Mouse (Mus musculus): ENCODE results near the gene Rbpms2. TPM values are rescaled to one million over a fixed set of nuclear protein-coding genes. Genes with fewer than 3 reads are reported as not detected.
"Not testable (repeated sequence)": the region's sequence is repeated elsewhere in the genome, so short reads cannot be mapped to it uniquely, and the experiment has no call there.

Rbpms2 gene
- polyA plus RNA-seq, 1 experiment: 162 TPM

GRCm38 (mm10) chr9:65682183-65682582 lies 52.7 kb downstream of the Rbpms2 start:
- Histone ChIP-seq H3K27me3 (ENCODE audit: control insufficient read depth, insufficient read depth, low read length, poor library complexity, severe bottlenecking) (no peaks in the 10 kb centered on the region; the same call in 1 of the 2 replicates), H3K9me3 (replicated peaks; ENCODE audit: control insufficient read depth, insufficient read depth, low read length, poor library complexity, severe bottlenecking) (no peaks in the 10 kb centered on the region), H3K9ac (ENCODE audit: low read depth, poor library complexity, severe bottlenecking) (0 out of 2 replicates have a peak overlapping the region, but pooled peaks have one; percentile 38), H3K4me3 (ENCODE audit: low read depth, low read length) (no peak overlapping the region), H3K4me1 (ENCODE audit: control insufficient read depth, insufficient read depth, low read length) (peaks cover 2% of the 10 kb centered on the region), H3K36me3 (ENCODE audit: control insufficient read depth, insufficient read depth, low read length, poor library complexity, severe bottlenecking) (peaks cover 7% of the 10 kb centered on the region), H3K27ac (ENCODE audit: insufficient read depth, low read length) (peak overlapping the region; percentile 82)
- TF ChIP-seq EP300 (IDR thresholded peaks at IDR 0.05; ENCODE audit: insufficient read depth, low read depth, low read length): no peak
- TF ChIP-seq CTCF (IDR thresholded peaks at IDR 0.05; ENCODE audit: low read depth, low read length): no peak
- no peak for TF ChIP-seq POLR2A (IDR thresholded peaks at IDR 0.05; ENCODE audit: insufficient read depth, low read length)

- no peak overlapping the region for H3K4me3 ChIP-seq (ENCODE audit: low read depth, low read length)
- no peaks in the 10 kb centered on the region; the same call in 1 of the 2 replicates for H3K27me3 ChIP-seq (ENCODE audit: control insufficient read depth, insufficient read depth, low read length, poor library complexity, severe bottlenecking)
- H3K9ac ChIP-seq (ENCODE audit: low read depth, poor library complexity, severe bottlenecking): 0 out of 2 replicates have a peak overlapping the region, but pooled peaks have one; percentile 38
- peaks cover 2% of the 10 kb centered on the region for H3K4me1 ChIP-seq (ENCODE audit: control insufficient read depth, insufficient read depth, low read length)
- no peak for TF ChIP-seq POLR2A (IDR thresholded peaks at IDR 0.05; ENCODE audit: insufficient read depth, low read length)
- peak; percentile 6 for TF ChIP-seq CTCF (IDR thresholded peaks at IDR 0.05; ENCODE audit: low read depth, low read length)
- no peak for TF ChIP-seq EP300 (IDR thresholded peaks at IDR 0.05; ENCODE audit: insufficient read depth, low read depth, low read length)
- no peaks in the 10 kb centered on the region for H3K9me3 ChIP-seq (replicated peaks; ENCODE audit: control insufficient read depth, insufficient read depth, low read length, poor library complexity, severe bottlenecking)
- H3K36me3 ChIP-seq (ENCODE audit: control insufficient read depth, insufficient read depth, low read length, poor library complexity, severe bottlenecking): peaks cover 14% of the 10 kb centered on the region
- no peak overlapping the region for H3K27ac ChIP-seq (ENCODE audit: insufficient read depth, low read length)
Observed at GRCm38 (mm10) chr9:65682994-65683393, 53.5 kb downstream of the Rbpms2 start.

- Histone ChIP-seq H3K27me3 (ENCODE audit: control insufficient read depth, insufficient read depth, low read length, poor library complexity, severe bottlenecking) (no peaks in the 10 kb centered on the region; the same call in 1 of the 2 replicates), H3K36me3 (ENCODE audit: control insufficient read depth, insufficient read depth, low read length, poor library complexity, severe bottlenecking) (peaks cover 23% of the 10 kb centered on the region), H3K9ac (ENCODE audit: low read depth, poor library complexity, severe bottlenecking) (no peak overlapping the region), H3K27ac (ENCODE audit: insufficient read depth, low read length) (no peak overlapping the region; the same call in 1 of the 2 replicates), H3K4me3 (ENCODE audit: low read depth, low read length) (no peak overlapping the region), H3K4me1 (ENCODE audit: control insufficient read depth, insufficient read depth, low read length) (peaks cover 2% of the 10 kb centered on the region), H3K9me3 (replicated peaks; ENCODE audit: control insufficient read depth, insufficient read depth, low read length, poor library complexity, severe bottlenecking) (no peaks in the 10 kb centered on the region)
- TF ChIP-seq CTCF (IDR thresholded peaks at IDR 0.05; ENCODE audit: low read depth, low read length) (no peak), POLR2A (IDR thresholded peaks at IDR 0.05; ENCODE audit: insufficient read depth, low read length) (no peak), EP300 (IDR thresholded peaks at IDR 0.05; ENCODE audit: insufficient read depth, low read depth, low read length) (no peak)
Observed at GRCm38 (mm10) chr9:65684704-65685103, 55.3 kb downstream of the Rbpms2 start.

GRCm38 (mm10) chr9:65689869-65690268 lies 60.4 kb downstream of the Rbpms2 start:
- H3K36me3 ChIP-seq (ENCODE audit: control insufficient read depth, insufficient read depth, low read length, poor library complexity, severe bottlenecking): peaks cover 41% of the 10 kb centered on the region

GRCm38 (mm10) chr9:65692466-65692865 lies 63.0 kb downstream of the Rbpms2 start:
- Histone ChIP-seq H3K4me1 (ENCODE audit: control insufficient read depth, insufficient read depth, low read length) (peaks cover 2% of the 10 kb centered on the region), H3K27me3 (ENCODE audit: control insufficient read depth, insufficient read depth, low read length, poor library complexity, severe bottlenecking) (no peaks in the 10 kb centered on the region), H3K9ac (ENCODE audit: low read depth, poor library complexity, severe bottlenecking) (no peak overlapping the region), H3K36me3 (ENCODE audit: control insufficient read depth, insufficient read depth, low read length, poor library complexity, severe bottlenecking) (peaks cover 52% of the 10 kb centered on the region), H3K4me3 (ENCODE audit: low read depth, low read length) (no peak overlapping the region), H3K27ac (ENCODE audit: insufficient read depth, low read length) (no peak overlapping the region), H3K9me3 (replicated peaks; ENCODE audit: control insufficient read depth, insufficient read depth, low read length, poor library complexity, severe bottlenecking) (no peaks in the 10 kb centered on the region)
- TF ChIP-seq CTCF (IDR thresholded peaks at IDR 0.05; ENCODE audit: low read depth, low read length) (no peak), POLR2A (IDR thresholded peaks at IDR 0.05; ENCODE audit: insufficient read depth, low read length) (no peak), EP300 (IDR thresholded peaks at IDR 0.05; ENCODE audit: insufficient read depth, low read depth, low read length) (no peak)

More at GRCm38 (mm10) chr9:65689869-65690268, 60.4 kb downstream of the Rbpms2 start:
- H3K9ac ChIP-seq (ENCODE audit: low read depth, poor library complexity, severe bottlenecking); H3K4me3 ChIP-seq (ENCODE audit: low read depth, low read length); H3K27me3 ChIP-seq (ENCODE audit: control insufficient read depth, insufficient read depth, low read length, poor library complexity, severe bottlenecking); H3K9me3 ChIP-seq (replicated peaks; ENCODE audit: control insufficient read depth, insufficient read depth, low read length, poor library complexity, severe bottlenecking); H3K4me1 ChIP-seq (ENCODE audit: control insufficient read depth, insufficient read depth, low read length): not testable (repeated sequence)
- 0 out of 2 replicates have a peak overlapping the region, but pooled peaks have one; percentile 23 for H3K27ac ChIP-seq (ENCODE audit: insufficient read depth, low read length)

GRCm38 (mm10) chr9:65692959-65693603 lies 63.6 kb downstream of the Rbpms2 start:
- H3K27ac ChIP-seq (ENCODE audit: insufficient read depth, low read length): no peak overlapping the region; the same call in 1 of the 2 replicates

More at GRCm38 (mm10) chr9:65692959-65693603, 63.6 kb downstream of the Rbpms2 start:
- Histone ChIP-seq H3K27me3 (ENCODE audit: control insufficient read depth, insufficient read depth, low read length, poor library complexity, severe bottlenecking) (no peaks in the 10 kb centered on the region), H3K36me3 (ENCODE audit: control insufficient read depth, insufficient read depth, low read length, poor library complexity, severe bottlenecking) (peaks cover 47% of the 10 kb centered on the region), H3K9ac (ENCODE audit: low read depth, poor library complexity, severe bottlenecking) (no peak overlapping the region), H3K9me3 (replicated peaks; ENCODE audit: control insufficient read depth, insufficient read depth, low read length, poor library complexity, severe bottlenecking) (no peaks in the 10 kb centered on the region), H3K4me3 (ENCODE audit: low read depth, low read length) (no peak overlapping the region), H3K4me1 (ENCODE audit: control insufficient read depth, insufficient read depth, low read length) (peaks cover 2% of the 10 kb centered on the region)
- TF ChIP-seq POLR2A (IDR thresholded peaks at IDR 0.05; ENCODE audit: insufficient read depth, low read length): no peak
- no peak for TF ChIP-seq EP300 (IDR thresholded peaks at IDR 0.05; ENCODE audit: insufficient read depth, low read depth, low read length)
- no peak for TF ChIP-seq CTCF (IDR thresholded peaks at IDR 0.05; ENCODE audit: low read depth, low read length)
